Mouse (Mus musculus): Measurements from ENCODE around the gene Zfp362. TPM values are rescaled to one million over a fixed set of nuclear protein-coding genes. Genes with fewer than 3 reads are reported as not detected.

Zfp362 gene
- total and polyA plus RNA-seq, 2 experiments from 2014 or later: 27.0 to 33.3 TPM

DNA sequence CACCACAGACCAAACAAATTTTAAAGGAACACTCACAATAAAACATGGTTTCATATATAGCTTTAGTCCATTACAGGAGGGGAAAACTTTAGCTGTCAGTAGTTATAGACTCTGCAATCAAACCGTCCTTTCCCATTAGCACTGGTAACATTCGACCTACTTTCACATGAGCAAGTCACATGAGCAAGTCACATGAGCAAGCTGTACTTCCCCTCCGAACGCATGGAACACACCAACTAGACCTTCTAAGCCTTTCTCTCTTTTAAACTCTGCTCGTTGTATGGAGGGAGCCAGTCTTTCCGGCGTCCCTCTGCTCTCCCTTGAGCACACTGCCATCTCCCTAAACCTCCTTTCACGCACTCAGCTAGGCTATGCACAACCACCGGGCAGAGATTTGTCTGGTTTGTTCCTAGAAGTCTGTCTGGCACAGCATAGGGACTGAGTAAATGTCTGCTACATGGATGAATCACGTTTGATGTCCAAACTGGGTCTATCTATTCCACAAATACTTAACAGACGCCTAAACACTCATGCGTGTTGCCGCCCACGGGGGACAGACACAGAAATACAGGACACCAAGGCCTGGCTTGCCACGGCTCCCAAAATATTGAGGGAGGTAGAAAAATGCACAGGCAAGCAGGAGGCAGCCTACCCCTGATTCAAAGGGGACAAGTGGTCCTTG lies 20.8 kb downstream of the Zfp362 start:
- ATAC-seq (ENCODE audit: low FRiP score): no peak
- no peak for TF ChIP-seq CTCF (IDR thresholded peaks at IDR 0.05)
- no peak for DNase-seq (ENCODE audit: low spot score)
- 90% methylated on average over 15 of the region's 15 CpGs for WGBS
- H3K27me3 ChIP-seq (ENCODE audit: insufficient read depth, low read length): no peaks in the 10 kb centered on the region
- H3K36me3 ChIP-seq (ENCODE audit: insufficient read depth, low read length): peaks cover 56% of the 10 kb centered on the region
- H3K27ac ChIP-seq (ENCODE audit: low read depth, low read length): no peak overlapping the region
- no peak overlapping the region for H3K4me3 ChIP-seq (ENCODE audit: low read depth, low read length)
- no peak overlapping the region for H3K9ac ChIP-seq (replicated peaks; ENCODE audit: low read length, poor library complexity, severe bottlenecking)
- H3K4me2 ChIP-seq (ENCODE audit: low read depth, low read length, poor library complexity, severe bottlenecking): no peak overlapping the region
- H3K9me3 ChIP-seq (ENCODE audit: low read length): no peaks in the 10 kb centered on the region
- H3K4me1 ChIP-seq (ENCODE audit: insufficient read depth, low read length): no peaks in the 10 kb centered on the region

- no peak overlapping the region for H3K9ac ChIP-seq (replicated peaks; ENCODE audit: low read length, poor library complexity, severe bottlenecking)
- no peak for TF ChIP-seq CTCF (IDR thresholded peaks at IDR 0.05)
- H3K36me3 ChIP-seq (ENCODE audit: insufficient read depth, low read length): peaks cover 65% of the 10 kb centered on the region
- H3K27ac ChIP-seq (ENCODE audit: low read depth, low read length): no peak overlapping the region
- ATAC-seq (ENCODE audit: low FRiP score): no peak
- DNase-seq (ENCODE audit: low spot score): no peak
- 67% methylated on average over 4 of the region's 4 CpGs for WGBS
- H3K4me1 ChIP-seq (ENCODE audit: insufficient read depth, low read length): no peaks in the 10 kb centered on the region
- H3K27me3 ChIP-seq (ENCODE audit: insufficient read depth, low read length): no peaks in the 10 kb centered on the region
- no peak overlapping the region for H3K4me3 ChIP-seq (ENCODE audit: low read depth, low read length)
- H3K4me2 ChIP-seq (ENCODE audit: low read depth, low read length, poor library complexity, severe bottlenecking): no peak overlapping the region
- H3K9me3 ChIP-seq (ENCODE audit: low read length): no peaks in the 10 kb centered on the region
Measured at GRCm38 (mm10) chr4:128782645-128783044, 23.2 kb downstream of the Zfp362 start.

GRCm38 (mm10) chr4:128782037-128782436 lies 23.8 kb downstream of the Zfp362 start:
- no peaks in the 10 kb centered on the region for H3K27me3 ChIP-seq (ENCODE audit: insufficient read depth, low read length)
- no peak for TF ChIP-seq CTCF (IDR thresholded peaks at IDR 0.05)
- no peaks in the 10 kb centered on the region for H3K9me3 ChIP-seq (ENCODE audit: low read length)
- no peaks in the 10 kb centered on the region for H3K4me1 ChIP-seq (ENCODE audit: insufficient read depth, low read length)
- no peak overlapping the region for H3K9ac ChIP-seq (replicated peaks; ENCODE audit: low read length, poor library complexity, severe bottlenecking)
- no peak overlapping the region for H3K27ac ChIP-seq (ENCODE audit: low read depth, low read length)
- WGBS: 86% methylated on average over 7 of the region's 7 CpGs
- no peak overlapping the region for H3K4me2 ChIP-seq (ENCODE audit: low read depth, low read length, poor library complexity, severe bottlenecking)
- no peak overlapping the region for H3K4me3 ChIP-seq (ENCODE audit: low read depth, low read length)
- DNase-seq (ENCODE audit: low spot score) (no peak), ATAC-seq (ENCODE audit: low FRiP score) (no peak)
- H3K36me3 ChIP-seq (ENCODE audit: insufficient read depth, low read length): peaks cover 66% of the 10 kb centered on the region

- H3K27ac ChIP-seq (ENCODE audit: low read depth, low read length): no peak overlapping the region
- ATAC-seq (ENCODE audit: low FRiP score): no peak
- no peaks in the 10 kb centered on the region for H3K9me3 ChIP-seq (ENCODE audit: low read length)
- H3K4me3 ChIP-seq (ENCODE audit: low read depth, low read length): no peak overlapping the region
- no peak for DNase-seq (ENCODE audit: low spot score)
- H3K4me2 ChIP-seq (ENCODE audit: low read depth, low read length, poor library complexity, severe bottlenecking): no peak overlapping the region
- no peak for TF ChIP-seq CTCF (IDR thresholded peaks at IDR 0.05)
- no peaks in the 10 kb centered on the region for H3K4me1 ChIP-seq (ENCODE audit: insufficient read depth, low read length)
- H3K36me3 ChIP-seq (ENCODE audit: insufficient read depth, low read length): peaks cover 70% of the 10 kb centered on the region
- H3K27me3 ChIP-seq (ENCODE audit: insufficient read depth, low read length): no peaks in the 10 kb centered on the region
- WGBS: 73% methylated on average over 11 of the region's 11 CpGs
- no peak overlapping the region for H3K9ac ChIP-seq (replicated peaks; ENCODE audit: low read length, poor library complexity, severe bottlenecking)
Measured at GRCm38 (mm10) chr4:128777593-128777992, 28.3 kb downstream of the Zfp362 start.

GRCm38 (mm10) chr4:128776568-128777289 lies 29.1 kb downstream of the Zfp362 start:
- Histone ChIP-seq H3K4me2 (ENCODE audit: low read depth, low read length, poor library complexity, severe bottlenecking) (no peak overlapping the region), H3K27ac (ENCODE audit: low read depth, low read length) (no peak overlapping the region), H3K27me3 (ENCODE audit: insufficient read depth, low read length) (no peaks in the 10 kb centered on the region), H3K4me1 (ENCODE audit: insufficient read depth, low read length) (no peaks in the 10 kb centered on the region), H3K4me3 (ENCODE audit: low read depth, low read length) (no peak overlapping the region), H3K9ac (replicated peaks; ENCODE audit: low read length, poor library complexity, severe bottlenecking) (no peak overlapping the region), H3K36me3 (ENCODE audit: insufficient read depth, low read length) (peaks cover 67% of the 10 kb centered on the region), H3K9me3 (ENCODE audit: low read length) (no peaks in the 10 kb centered on the region)
- WGBS: 44% methylated on average over 20 of the region's 20 CpGs
- DNase-seq (ENCODE audit: low spot score): peak; percentile 79
- peak; percentile 57; the same call in 1 of the 2 replicates for ATAC-seq (ENCODE audit: low FRiP score)
- peak; percentile 98 for TF ChIP-seq CTCF (IDR thresholded peaks at IDR 0.05)

- Histone ChIP-seq H3K9me3 (ENCODE audit: low read length) (no peaks in the 10 kb centered on the region), H3K4me3 (ENCODE audit: low read depth, low read length) (no peak overlapping the region), H3K27ac (ENCODE audit: low read depth, low read length) (no peak overlapping the region), H3K36me3 (ENCODE audit: insufficient read depth, low read length) (peaks cover 52% of the 10 kb centered on the region), H3K27me3 (ENCODE audit: insufficient read depth, low read length) (no peaks in the 10 kb centered on the region), H3K4me1 (ENCODE audit: insufficient read depth, low read length) (no peaks in the 10 kb centered on the region), H3K4me2 (ENCODE audit: low read depth, low read length, poor library complexity, severe bottlenecking) (no peak overlapping the region), H3K9ac (replicated peaks; ENCODE audit: low read length, poor library complexity, severe bottlenecking) (no peak overlapping the region)
- ATAC-seq (ENCODE audit: low FRiP score) (no peak), DNase-seq (ENCODE audit: low spot score) (peak; percentile 63)
- peak; percentile 81 for TF ChIP-seq CTCF (IDR thresholded peaks at IDR 0.05)
- 95% methylated on average over 9 of the region's 9 CpGs for WGBS
Measured at GRCm38 (mm10) chr4:128774467-128774866, 31.4 kb downstream of the Zfp362 start.
